Mouse (Mus musculus) heart, adult 2 months (tissue): Measurements from ENCODE around the gene Sdsl. TPM values are rescaled to one million over a fixed set of nuclear protein-coding genes. Genes with fewer than 3 reads are reported as not detected.

ENCODE experiments used
- DNase-seq, 2 experiments: peaks; one replicate each; pipeline ENCODE4 v3.0.0; 2021
- H3K27ac ChIP-seq: fragments of 200-600 bp; 2 replicates; pipeline ENCODE4 v1.8.1; 2022
- H3K27me3 ChIP-seq: fragments of 200-500 bp; 2 replicates; pipeline ENCODE4 v1.6.1; 2012; ENCODE audit warnings: mild to moderate bottlenecking, low read length, inconsistent platforms, mixed read lengths; ENCODE audit not compliant: control insufficient read depth, insufficient read depth
- H3K36me3 ChIP-seq: fragments of 200-500 bp; 2 replicates; pipeline ENCODE4 v1.6.1; 2012; ENCODE audit warnings: low read length, inconsistent platforms; ENCODE audit not compliant: control insufficient read depth, insufficient read depth
- H3K4me1 ChIP-seq: fragments of 200-500 bp; 2 replicates; pipeline ENCODE4 v1.6.1; 2011; ENCODE audit warnings: low read length; ENCODE audit not compliant: control insufficient read depth, insufficient read depth
- H3K4me3 ChIP-seq: fragments of 200-600 bp; 2 replicates; pipeline ENCODE4 v1.8.1; 2022
- H3K79me2 ChIP-seq: fragments of 200-500 bp; replicated peaks from 2 replicates; pipeline ENCODE4 v1.6.1; 2012; ENCODE audit warnings: mild to moderate bottlenecking, inconsistent platforms, low read length, moderate library complexity, mixed read lengths; ENCODE audit not compliant: control insufficient read depth, insufficient read depth
- H3K9ac ChIP-seq: fragments of 200-500 bp; 2 replicates; pipeline ENCODE4 v1.6.1; 2012; ENCODE audit warnings: low read depth, mild to moderate bottlenecking, control low read depth, inconsistent platforms, low read length, mixed read lengths
- CTCF ChIP-seq: fragments of 200-600 bp; IDR thresholded peaks from 2 replicates; pipeline ENCODE4 v1.8.1; 2022; ENCODE audit warnings: antibody characterized with exemption, mild to moderate bottlenecking, moderate library complexity
- EP300 ChIP-seq: fragments of 200-500 bp; IDR thresholded peaks from 2 replicates; pipeline ENCODE4 v1.6.1; 2011; ENCODE audit warnings: low read depth, low read length, control low read depth; ENCODE audit not compliant: insufficient read depth
- POLR2A ChIP-seq: fragments of 200-500 bp; IDR thresholded peaks from 2 replicates; pipeline ENCODE4 v1.6.1; 2011; ENCODE audit warnings: mild to moderate bottlenecking, low read depth, low read length, control low read depth; ENCODE audit not compliant: insufficient read depth
- WGBS: fragments of 180-500 bp; shearing (Covaris S2); methylation state at CpG from one replicate; pipeline ENCODE4 v1.1.7; 2018; 5-methylcytosine and 5-hydroxymethylcytosine counted together
- intact Hi-C: fragments of 180-260 bp; cut with DNase I; formaldehyde crosslinking; loops from one replicate; pipeline ENCODE4 v1.15.1; 2025
- polyA plus RNA-seq: library from polyadenylated mRNA; depleted of rRNA; stranded (reverse); fragments of >200 nt; gene quantifications from 2 replicates; pipeline ENCODE4 v1.2.3, GENCODE M21; 2012
- total RNA-seq, 2 experiments: library from RNA; stranded (reverse); gene quantifications; 2 replicates each; pipeline ENCODE4 v1.2.3; 2021

Gene Sdsl
- total and polyA plus RNA-seq, 3 experiments = 8.8 to 12.6 (median 9.8) TPM

DNA sequence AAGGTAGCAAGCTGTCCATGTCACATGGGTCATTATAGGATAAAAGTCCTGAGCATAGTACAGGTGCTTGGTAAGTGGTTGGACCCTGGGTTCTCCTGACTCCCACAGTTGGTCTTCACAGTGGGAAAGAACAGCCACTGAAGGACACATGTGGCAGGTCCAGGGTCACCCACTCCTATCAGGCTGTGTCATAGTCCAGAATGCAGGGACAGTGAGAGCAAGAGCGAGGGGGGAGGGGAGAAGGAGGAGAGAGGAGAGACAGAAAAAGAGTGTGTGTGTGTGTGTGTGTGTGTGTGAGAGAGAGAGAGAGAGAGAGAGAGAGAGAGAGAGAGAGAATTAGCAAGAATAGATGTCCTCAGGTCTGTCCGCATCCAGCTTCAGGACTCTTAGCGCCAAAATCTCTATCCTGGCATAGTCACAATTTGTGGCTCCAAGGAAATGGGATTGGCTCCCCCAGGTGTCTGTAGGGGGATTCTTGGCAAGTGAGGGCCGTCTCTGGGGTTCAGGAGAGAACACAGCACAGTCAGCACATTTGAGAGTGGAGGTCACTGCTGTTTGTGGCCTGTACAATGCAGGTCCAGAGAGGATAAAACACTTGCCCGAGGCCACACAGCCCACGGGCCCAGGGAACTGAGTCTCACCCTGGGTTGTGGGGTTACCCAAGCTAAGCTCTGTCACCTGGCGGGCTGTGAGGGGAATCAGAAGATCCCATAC lies 15.6 kb downstream of the Sdsl start:
- Histone ChIP-seq H3K27me3 (no peaks in the 10 kb centered on the region; the same call in 1 of the 2 replicates), H3K27ac (no peak overlapping the region), H3K9ac (no peak overlapping the region), H3K36me3 (no peaks in the 10 kb centered on the region), H3K79me2 (no peaks in the 10 kb centered on the region), H3K4me3 (no peak overlapping the region), H3K4me1 (no peaks in the 10 kb centered on the region)
- 59% methylated on average over 7 of the region's 7 CpGs for WGBS
- intact Hi-C loops = no loop called here
- TF ChIP-seq EP300 (no peak), POLR2A (no peak), CTCF (no peak)
- DNase-seq = no peak

DNA sequence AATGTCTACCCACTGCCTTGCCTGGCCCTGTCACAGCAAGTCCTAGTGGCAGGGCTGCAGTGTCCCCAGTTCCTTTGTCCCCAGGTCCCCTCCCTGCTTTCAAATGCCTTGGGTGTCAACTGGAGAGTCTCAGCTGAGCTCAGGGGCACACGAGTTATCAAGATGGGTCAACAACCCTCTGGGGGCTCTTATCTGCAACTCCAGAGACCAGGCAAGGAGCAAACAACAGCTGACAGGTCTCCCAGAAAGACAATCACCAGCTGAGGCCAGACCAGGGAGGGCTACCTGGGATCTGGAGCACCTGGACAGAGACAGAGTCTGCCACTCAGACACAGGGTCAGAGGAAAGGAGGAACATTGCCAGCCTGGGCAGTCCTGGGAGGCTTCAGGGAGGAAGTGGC lies 16.4 kb downstream of the Sdsl start:
- 9% methylated on average over 1 of the region's 1 CpGs for WGBS
- Histone ChIP-seq H3K36me3 (no peaks in the 10 kb centered on the region), H3K4me1 (no peaks in the 10 kb centered on the region), H3K27me3 (no peaks in the 10 kb centered on the region; the same call in 1 of the 2 replicates), H3K4me3 (no peak overlapping the region), H3K79me2 (no peaks in the 10 kb centered on the region), H3K27ac (no peak overlapping the region), H3K9ac (no peak overlapping the region)
- DNase-seq = no peak
- intact Hi-C loops = no loop called here
- no peak for TF ChIP-seq CTCF

DNA sequence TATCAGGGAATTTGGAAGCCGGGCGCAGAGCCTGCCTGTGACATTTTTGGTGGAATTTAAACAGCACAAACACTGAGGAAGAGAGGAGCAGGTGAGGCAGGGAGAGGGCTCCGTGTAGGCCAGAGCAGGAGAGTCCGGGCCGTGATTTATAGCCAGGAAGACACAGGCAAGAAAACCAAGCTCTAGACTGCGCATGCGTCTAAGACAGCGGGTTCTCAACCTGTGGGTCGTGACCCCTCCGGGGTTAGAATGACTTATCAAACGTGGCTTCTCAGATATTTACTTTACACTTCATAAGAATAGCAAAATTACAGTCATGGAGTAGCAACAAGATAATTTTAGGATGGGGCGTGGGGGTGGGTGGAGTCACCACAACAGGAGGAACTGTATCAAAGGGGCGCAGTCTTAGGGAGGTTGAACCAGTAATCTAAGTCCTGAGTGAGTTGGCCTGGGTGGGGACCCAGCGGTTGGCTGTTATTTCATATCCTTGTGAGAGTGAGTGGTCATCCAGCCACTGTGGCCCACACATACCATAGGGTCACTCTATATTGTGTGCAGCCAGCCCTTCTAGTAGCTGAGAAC lies 17.8 kb downstream of the Sdsl start:
- 70% methylated on average over 14 of the region's 14 CpGs for WGBS
- no peak overlapping the region for H3K9ac ChIP-seq
- no peak overlapping the region for H3K27ac ChIP-seq
- H3K4me3 ChIP-seq = no peak overlapping the region
- intact Hi-C loops = no loop called here
- no peak for DNase-seq
- no peaks in the 10 kb centered on the region for H3K36me3 ChIP-seq
- no peaks in the 10 kb centered on the region; the same call in 1 of the 2 replicates for H3K27me3 ChIP-seq
- H3K4me1 ChIP-seq = no peaks in the 10 kb centered on the region
- TF ChIP-seq CTCF (no peak), EP300 (no peak), POLR2A (no peak)
- no peaks in the 10 kb centered on the region for H3K79me2 ChIP-seq

DNA sequence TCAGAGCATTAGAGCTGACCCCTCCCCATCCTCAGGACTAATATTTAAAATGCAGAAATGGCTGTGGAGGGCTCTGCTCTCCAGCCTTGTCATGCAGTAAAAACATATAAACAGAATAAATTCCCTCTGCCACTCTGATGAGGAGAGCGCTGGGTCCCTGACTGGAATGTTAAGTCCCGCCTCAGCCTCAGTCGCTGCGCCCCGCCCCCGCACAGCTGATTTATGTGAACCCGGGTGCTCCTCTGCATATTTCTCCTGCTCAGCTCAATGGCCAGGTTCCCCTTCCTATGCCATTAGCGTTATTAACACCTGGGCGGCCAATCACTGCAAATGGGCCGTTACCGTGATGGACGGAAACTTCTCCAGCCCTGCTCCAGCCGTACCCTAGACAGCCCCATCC lies 25.3 kb downstream of the Sdsl start:
- TF ChIP-seq POLR2A (no peak), EP300 (no peak), CTCF (no peak)

GRCm38 (mm10) chr5:120440733-120441132 lies 31.9 kb downstream of the Sdsl start:
- peak; percentile 76 to 87 for DNase-seq
- Histone ChIP-seq H3K79me2 (no peaks in the 10 kb centered on the region), H3K27ac (no peak overlapping the region), H3K36me3 (no peaks in the 10 kb centered on the region), H3K4me1 (no peaks in the 10 kb centered on the region), H3K27me3 (peaks cover 17% of the 10 kb centered on the region), H3K4me3 (no peak overlapping the region), H3K9ac (no peak overlapping the region)
- TF ChIP-seq EP300 (no peak), CTCF (peak; percentile 82), POLR2A (no peak)
- intact Hi-C loops = loop anchor here (2.0 kb wide), 1 partner anchor 294 kb away; no protein-coding TSS in a partner anchor
- WGBS = 5% methylated on average over 14 of the region's 14 CpGs

More for the DNA sequence above, 25.3 kb downstream of the Sdsl start:
- Histone ChIP-seq H3K79me2 (no peaks in the 10 kb centered on the region), H3K4me3 (no peak overlapping the region), H3K27ac (no peak overlapping the region), H3K4me1 (no peaks in the 10 kb centered on the region), H3K9ac (no peak overlapping the region), H3K36me3 (no peaks in the 10 kb centered on the region), H3K27me3 (peaks cover 1% of the 10 kb centered on the region; the same call in 1 of the 2 replicates)
- intact Hi-C loops = no loop called here
- 33% methylated on average over 13 of the region's 13 CpGs for WGBS
- DNase-seq = no peak

DNA sequence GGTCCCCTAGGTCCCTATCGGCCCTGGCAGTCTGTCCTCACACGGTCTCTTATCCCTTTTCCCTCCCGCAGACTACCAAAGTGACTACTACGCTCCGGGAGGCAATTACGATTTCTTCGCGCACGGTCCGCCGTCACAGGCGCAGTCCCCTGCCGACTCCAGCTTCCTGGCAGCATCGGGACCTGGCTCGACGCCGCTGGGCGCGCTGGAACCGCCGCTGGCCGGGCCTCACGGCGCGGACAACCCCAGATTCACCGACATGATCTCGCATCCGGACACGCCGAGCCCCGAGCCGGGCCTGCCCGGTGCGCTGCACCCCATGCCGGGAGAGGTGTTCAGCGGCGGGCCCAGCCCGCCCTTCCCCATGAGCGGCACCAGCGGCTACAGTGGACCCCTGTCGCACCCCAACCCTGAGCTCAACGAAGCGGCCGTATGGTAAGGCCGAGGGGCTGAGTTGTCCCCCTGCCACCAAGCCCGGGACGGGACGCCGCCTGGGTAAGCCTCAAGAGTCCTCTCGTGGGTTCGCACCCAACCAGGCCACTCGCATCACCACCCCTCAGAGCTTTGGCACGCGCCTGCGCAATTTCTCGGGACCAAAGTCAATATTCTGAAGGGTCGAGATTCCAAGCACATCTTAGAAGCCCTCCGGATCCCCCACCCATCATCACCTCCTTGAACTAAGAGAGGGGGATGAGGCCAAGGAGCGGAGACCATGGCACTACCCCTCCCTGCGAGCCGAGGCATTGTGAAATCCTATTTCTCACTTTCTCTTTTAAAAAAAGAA lies 32.5 kb downstream of the Sdsl start:
- H3K9ac ChIP-seq = no peak overlapping the region
- H3K79me2 ChIP-seq = no peaks in the 10 kb centered on the region
- intact Hi-C loops = loop anchor here (2.0 kb wide), 1 partner anchor 293 kb away; no protein-coding TSS in a partner anchor
- WGBS = 1% methylated on average over 61 of the region's 61 CpGs
- no peak for TF ChIP-seq POLR2A
- TF ChIP-seq EP300 = no peak
- no peak for TF ChIP-seq CTCF
- H3K4me3 ChIP-seq = peak overlapping the region; percentile 34; the same call in 1 of the 2 replicates
- H3K27me3 ChIP-seq = peaks cover 21% of the 10 kb centered on the region
- peak; percentile 17 to 49 for DNase-seq
- no peaks in the 10 kb centered on the region for H3K4me1 ChIP-seq
- H3K27ac ChIP-seq = no peak overlapping the region
- H3K36me3 ChIP-seq = no peaks in the 10 kb centered on the region
